Mouse (Mus musculus) heart, adult 11 months (tissue): Measurements from ENCODE around the gene Fgf5.

ENCODE experiments used
- DNase-seq: peaks from one replicate; pipeline ENCODE4 v3.0.0; 2022

Fgf5 gene

DNA sequence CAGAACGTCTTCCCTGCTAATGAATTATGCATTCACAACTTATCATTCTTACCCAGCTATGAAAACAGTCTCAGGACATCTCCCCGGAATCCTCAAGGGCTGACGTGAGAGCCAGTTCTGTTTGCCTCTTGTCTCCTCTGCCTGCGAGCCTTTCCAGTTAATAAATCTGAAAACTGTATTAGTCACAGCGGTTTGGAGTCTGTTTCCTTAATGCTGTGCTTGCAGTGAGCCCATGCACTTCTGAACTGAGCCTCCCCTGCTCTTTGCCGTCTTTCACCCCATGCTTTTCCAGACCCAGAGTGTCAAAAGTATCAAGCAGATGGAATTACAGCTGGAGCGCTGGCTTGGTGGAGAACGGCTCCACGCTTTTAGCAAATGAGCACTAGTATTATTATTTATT lies 52.5 kb downstream of the Fgf5 start:
- no peak for DNase-seq

DNA sequence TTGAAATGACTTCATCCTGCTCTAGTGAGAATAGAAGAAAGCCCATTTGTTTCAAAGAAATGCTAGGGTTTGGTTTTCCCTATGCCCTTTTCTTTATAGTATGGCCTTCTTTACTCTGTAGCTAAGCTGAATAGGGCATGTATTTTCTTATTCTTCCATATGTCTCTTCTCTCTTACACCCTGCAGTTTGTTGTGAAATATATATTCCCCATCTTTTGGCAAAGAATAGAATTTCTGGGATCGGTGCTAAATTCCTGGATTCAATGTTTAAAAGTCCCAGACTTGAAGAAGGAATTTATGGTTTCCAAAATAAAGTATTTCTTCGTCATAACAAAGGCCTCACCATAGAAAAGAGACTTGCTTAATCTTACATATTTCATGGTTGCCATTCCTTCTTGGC lies 72.6 kb downstream of the Fgf5 start:
- no peak for DNase-seq
